17 mouse cellular contexts compared by ENCODE assay signal in genomic region chr3:51627741-51628140, GRCm38 (mm10).
"Had no signal": no experiment of that assay in that cellular context is flagged by ENCODE, and none has a peak within 500 bp of the region (broad histone marks: within the 10 kb centered on the region; RNA-seq: fewer than 3 reads in every experiment).

No protein-coding gene starts in this region.

- H3K36me3 ChIP-seq: midbrain, embryonic 10.5 days; midbrain, embryonic 12.5 days; neural tube, embryonic 13.5 days; neural tube, embryonic 15.5 days; stomach, embryonic 15.5 days had no signal

- H3K4me2 ChIP-seq: lung, embryonic 14.5 days; midbrain, embryonic 12.5 days; neural tube, embryonic 13.5 days; neural tube, embryonic 15.5 days; stomach, embryonic 15.5 days had no signal

- H3K27me3 ChIP-seq: midbrain, embryonic 12.5 days; neural tube, embryonic 13.5 days; neural tube, embryonic 15.5 days; stomach, embryonic 15.5 days had no signal

- H3K4me1 ChIP-seq: midbrain, embryonic 10.5 days; midbrain, embryonic 12.5 days; neural tube, embryonic 13.5 days; neural tube, embryonic 15.5 days; stomach, embryonic 15.5 days had no signal

- H3K9me3 ChIP-seq: midbrain, embryonic 12.5 days; stomach, embryonic 15.5 days had no signal

- ATAC-seq: midbrain, embryonic 16.5 days had no signal

- DNase-seq: lung, adult 18-20 months; lung, embryonic 14.5 days; lung, postnatal 10 days; lung, postnatal 4 days; midbrain, embryonic 14.5 days; right cerebral cortex, postnatal 14 days; thymus, adult 2 months; thymus, postnatal 14 days; thymus, postnatal 36 days had no signal

- H3K9ac ChIP-seq: lung, embryonic 14.5 days; midbrain, embryonic 12.5 days; neural tube, embryonic 13.5 days; neural tube, embryonic 15.5 days; stomach, embryonic 15.5 days had no signal

- H3K4me3 ChIP-seq: midbrain, embryonic 10.5 days; midbrain, embryonic 12.5 days; myocyte; neural tube, embryonic 13.5 days; neural tube, embryonic 15.5 days; stomach, embryonic 15.5 days had no signal

- H3K27ac ChIP-seq: midbrain, embryonic 10.5 days; midbrain, embryonic 12.5 days; neural tube, embryonic 13.5 days; neural tube, embryonic 15.5 days; stomach, embryonic 15.5 days; stomach, postnatal 0 days had no signal
